Mouse (Mus musculus): ENCODE measurements around the gene Ankrd11. TPM values are rescaled to one million over a fixed set of nuclear protein-coding genes. Genes with fewer than 3 reads are reported as not detected.
A peak's percentile ranks its signal among the peaks of the same experiment; 100 is the strongest.
"Not testable (repeated sequence)": the region's sequence is repeated elsewhere in the genome, so short reads cannot be mapped to it uniquely, and the experiment has no call there.

Gene Ankrd11
- polyA plus RNA-seq, 1 experiment from 2014 or later = 62.4 TPM

- no peaks in the 10 kb centered on the region for H3K27me3 ChIP-seq (replicated peaks)
- ATAC-seq (ENCODE audit: insufficient number of reproducible peaks, low FRiP score) = no peak
- no peak overlapping the region for H3K27ac ChIP-seq (ENCODE audit: poor library complexity, severe bottlenecking)
- H3K9ac ChIP-seq = peak overlapping the region; percentile 100; the same call in 1 of the 2 replicates
- peak overlapping the region; percentile 87 for H3K4me2 ChIP-seq
- H3K4me3 ChIP-seq = no peak overlapping the region
- peaks cover 63% of the 10 kb centered on the region for H3K4me1 ChIP-seq (replicated peaks)
- WGBS = 79% methylated on average over 11 of the region's 11 CpGs
- H3K36me3 ChIP-seq = peaks cover 3% of the 10 kb centered on the region; the same call in 1 of the 2 replicates
- no peaks in the 10 kb centered on the region for H3K9me3 ChIP-seq (replicated peaks)
Observed at GRCm38 (mm10) chr8:123039376-123040109, 2.5 kb downstream of the Ankrd11 start.

- Histone ChIP-seq H3K4me1 (replicated peaks) (peaks cover 65% of the 10 kb centered on the region), H3K27ac (ENCODE audit: poor library complexity, severe bottlenecking) (no peak overlapping the region), H3K9ac (no peak overlapping the region), H3K27me3 (replicated peaks) (no peaks in the 10 kb centered on the region), H3K36me3 (no peaks in the 10 kb centered on the region), H3K9me3 (replicated peaks) (no peaks in the 10 kb centered on the region), H3K4me2 (no peak overlapping the region), H3K4me3 (no peak overlapping the region)
- WGBS = 40% methylated on average over 2 of the region's 2 CpGs
- no peak for ATAC-seq (ENCODE audit: insufficient number of reproducible peaks, low FRiP score)
Observed at GRCm38 (mm10) chr8:123038351-123038750, 3.7 kb downstream of the Ankrd11 start.

GRCm38 (mm10) chr8:123037487-123037886, 4.6 kb downstream of the Ankrd11 start:
- no peaks in the 10 kb centered on the region for H3K27me3 ChIP-seq (replicated peaks)
- no peak overlapping the region for H3K9ac ChIP-seq
- H3K4me3 ChIP-seq = no peak overlapping the region
- H3K9me3 ChIP-seq (replicated peaks) = no peaks in the 10 kb centered on the region
- H3K27ac ChIP-seq (ENCODE audit: poor library complexity, severe bottlenecking) = no peak overlapping the region
- H3K36me3 ChIP-seq = no peaks in the 10 kb centered on the region
- H3K4me2 ChIP-seq = no peak overlapping the region
- H3K4me1 ChIP-seq (replicated peaks) = peaks cover 64% of the 10 kb centered on the region
- no peak for ATAC-seq (ENCODE audit: insufficient number of reproducible peaks, low FRiP score)
- 76% methylated on average over 11 of the region's 11 CpGs for WGBS

- Histone ChIP-seq H3K4me2 (no peak overlapping the region), H3K27ac (ENCODE audit: poor library complexity, severe bottlenecking) (no peak overlapping the region), H3K36me3 (no peaks in the 10 kb centered on the region), H3K9ac (0 out of 2 replicates have a peak overlapping the region, but pooled peaks have one; percentile 1), H3K9me3 (replicated peaks) (no peaks in the 10 kb centered on the region), H3K27me3 (replicated peaks) (no peaks in the 10 kb centered on the region), H3K4me3 (no peak overlapping the region), H3K4me1 (replicated peaks) (peaks cover 65% of the 10 kb centered on the region)
- ATAC-seq (ENCODE audit: insufficient number of reproducible peaks, low FRiP score) = peak; percentile 64
- WGBS = 50% methylated on average over 3 of the region's 3 CpGs
Observed at GRCm38 (mm10) chr8:123036956-123037355, 5.1 kb downstream of the Ankrd11 start.

- 74% methylated on average over 6 of the region's 6 CpGs for WGBS
- no peak for ATAC-seq (ENCODE audit: insufficient number of reproducible peaks, low FRiP score)
- no peaks in the 10 kb centered on the region for H3K27me3 ChIP-seq (replicated peaks)
- no peak overlapping the region for H3K9ac ChIP-seq
- no peak overlapping the region for H3K27ac ChIP-seq (ENCODE audit: poor library complexity, severe bottlenecking)
- no peaks in the 10 kb centered on the region for H3K9me3 ChIP-seq (replicated peaks)
- peaks cover 50% of the 10 kb centered on the region for H3K4me1 ChIP-seq (replicated peaks)
- H3K36me3 ChIP-seq = no peaks in the 10 kb centered on the region
- H3K4me3 ChIP-seq = no peak overlapping the region
- no peak overlapping the region for H3K4me2 ChIP-seq
Observed at GRCm38 (mm10) chr8:123034171-123034570, 7.9 kb downstream of the Ankrd11 start.

- no peak overlapping the region for H3K9ac ChIP-seq
- no peak for ATAC-seq (ENCODE audit: insufficient number of reproducible peaks, low FRiP score)
- no peaks in the 10 kb centered on the region for H3K27me3 ChIP-seq (replicated peaks)
- H3K4me3 ChIP-seq = no peak overlapping the region
- no peak overlapping the region for H3K4me2 ChIP-seq
- no peaks in the 10 kb centered on the region for H3K9me3 ChIP-seq (replicated peaks)
- H3K36me3 ChIP-seq = no peaks in the 10 kb centered on the region
- H3K4me1 ChIP-seq (replicated peaks) = peaks cover 46% of the 10 kb centered on the region
- no peak overlapping the region for H3K27ac ChIP-seq (ENCODE audit: poor library complexity, severe bottlenecking)
Observed at GRCm38 (mm10) chr8:123033431-123033830, 8.6 kb downstream of the Ankrd11 start.

- peaks cover 42% of the 10 kb centered on the region for H3K4me1 ChIP-seq (replicated peaks)
- ATAC-seq (ENCODE audit: insufficient number of reproducible peaks, low FRiP score) = no peak
Observed at GRCm38 (mm10) chr8:123032730-123033129, 9.3 kb downstream of the Ankrd11 start.

GRCm38 (mm10) chr8:123031321-123031978, 10.6 kb downstream of the Ankrd11 start:
- Histone ChIP-seq H3K4me2 (no peak overlapping the region), H3K9ac (no peak overlapping the region), H3K4me1 (replicated peaks) (peaks cover 32% of the 10 kb centered on the region), H3K27ac (ENCODE audit: poor library complexity, severe bottlenecking) (no peak overlapping the region), H3K27me3 (replicated peaks) (no peaks in the 10 kb centered on the region), H3K4me3 (no peak overlapping the region), H3K9me3 (replicated peaks) (no peaks in the 10 kb centered on the region), H3K36me3 (no peaks in the 10 kb centered on the region)
- WGBS = 79% methylated on average over 7 of the region's 7 CpGs
- no peak for ATAC-seq (ENCODE audit: insufficient number of reproducible peaks, low FRiP score)

More at GRCm38 (mm10) chr8:123032730-123033129, 9.3 kb downstream of the Ankrd11 start:
- H3K4me2 ChIP-seq = no peak overlapping the region
- no peaks in the 10 kb centered on the region for H3K36me3 ChIP-seq
- no peak overlapping the region for H3K9ac ChIP-seq
- no peaks in the 10 kb centered on the region for H3K27me3 ChIP-seq (replicated peaks)
- H3K27ac ChIP-seq (ENCODE audit: poor library complexity, severe bottlenecking) = no peak overlapping the region
- H3K9me3 ChIP-seq (replicated peaks) = no peaks in the 10 kb centered on the region
- H3K4me3 ChIP-seq = no peak overlapping the region

GRCm38 (mm10) chr8:123030091-123030490, 12.0 kb downstream of the Ankrd11 start:
- not testable (repeated sequence) for H3K36me3 ChIP-seq; H3K27ac ChIP-seq (ENCODE audit: poor library complexity, severe bottlenecking); H3K27me3 ChIP-seq (replicated peaks); H3K4me2 ChIP-seq; H3K9me3 ChIP-seq (replicated peaks); H3K9ac ChIP-seq; ATAC-seq (ENCODE audit: insufficient number of reproducible peaks, low FRiP score); H3K4me3 ChIP-seq
- peaks cover 24% of the 10 kb centered on the region for H3K4me1 ChIP-seq (replicated peaks)
- 73% methylated on average over 5 of the region's 5 CpGs for WGBS

- H3K4me3 ChIP-seq = no peak overlapping the region
- peaks cover 15% of the 10 kb centered on the region for H3K4me1 ChIP-seq (replicated peaks)
- H3K9me3 ChIP-seq (replicated peaks) = no peaks in the 10 kb centered on the region
- no peaks in the 10 kb centered on the region for H3K27me3 ChIP-seq (replicated peaks)
- H3K27ac ChIP-seq (ENCODE audit: poor library complexity, severe bottlenecking) = no peak overlapping the region
- no peak overlapping the region for H3K9ac ChIP-seq
- WGBS = 85% methylated on average over 8 of the region's 8 CpGs
- no peak overlapping the region for H3K4me2 ChIP-seq
- H3K36me3 ChIP-seq = 0 out of 2 replicates have a peak, but pooled peaks cover 3% of the 10 kb centered on the region
- no peak for ATAC-seq (ENCODE audit: insufficient number of reproducible peaks, low FRiP score)
Observed at GRCm38 (mm10) chr8:123027786-123028185, 14.3 kb downstream of the Ankrd11 start.

GRCm38 (mm10) chr8:123025951-123026351, 16.1 kb downstream of the Ankrd11 start:
- H3K4me3 ChIP-seq = no peak overlapping the region
- no peak for ATAC-seq (ENCODE audit: insufficient number of reproducible peaks, low FRiP score)

More at GRCm38 (mm10) chr8:123025951-123026351, 16.1 kb downstream of the Ankrd11 start:
- 85% methylated on average over 3 of the region's 3 CpGs for WGBS
- Histone ChIP-seq H3K9me3 (replicated peaks) (no peaks in the 10 kb centered on the region), H3K4me1 (replicated peaks) (peaks cover 21% of the 10 kb centered on the region), H3K4me2 (no peak overlapping the region), H3K27me3 (replicated peaks) (no peaks in the 10 kb centered on the region), H3K36me3 (0 out of 2 replicates have a peak, but pooled peaks cover 3% of the 10 kb centered on the region), H3K9ac (no peak overlapping the region), H3K27ac (ENCODE audit: poor library complexity, severe bottlenecking) (no peak overlapping the region)
